Mouse (Mus musculus) embryonic stem cell, embryonic (primary cell): ENCODE data around the gene Phf11a.
"Not testable (repeated sequence)": the region's sequence is repeated elsewhere in the genome, so short reads cannot be mapped to it uniquely, and the experiment has no call there.

ENCODE experiments used
- CTCF ChIA-PET, 4 experiments: fragments of 300-600 bp in 2 of 4; fragments of 350-600 bp in 2 of 4; sonication (Branson Sonifier 250); formaldehyde crosslinking; loops; one replicate each; lab custom pipeline; 2022; ENCODE audit warnings: inconsistent platforms in 2 of 4; lab: Charles Lee
- POLR2A ChIA-PET, 4 experiments: fragments of 300-600 bp in 2 of 4; fragments of 350-600 bp in 2 of 4; sonication (Branson Sonifier 250); formaldehyde crosslinking; loops; one replicate each; lab custom pipeline; 2022; ENCODE audit warnings: antibody characterized with exemption in 4 of 4, inconsistent platforms in 1 of 4; lab: Charles Lee

Gene Phf11a

GRCm38 (mm10) chr14:59297391-59297790, at the start of gene Phf11a:
Gene Phf11a (minus strand): TSS chr14:59297522.
- CTCF ChIA-PET, POLR2A ChIA-PET: not testable (repeated sequence)

GRCm38 (mm10) chr14:59341189-59341588, 43.9 kb upstream of the Phf11a start, which contains the start of gene Phf11b:
Gene Phf11b (minus strand): TSS chr14:59341351.
- CTCF ChIA-PET, POLR2A ChIA-PET: not testable (repeated sequence)

- ChIA-PET POLR2A (no interaction called here), CTCF (no interaction called here)
These were observed 42.2 kb upstream of the Phf11a start for GRCm38 (mm10) chr14:59339541-59339940.

- CTCF ChIA-PET = interaction anchor here in 1 of 4 experiments (0.6 kb wide), 1 partner anchor 14 kb away, joined by 4 read pairs; no protein-coding TSS in a partner anchor
- POLR2A ChIA-PET = not testable (repeated sequence)
These were observed 38.7 kb upstream of the Phf11a start for GRCm38 (mm10) chr14:59336056-59336455.

DNA sequence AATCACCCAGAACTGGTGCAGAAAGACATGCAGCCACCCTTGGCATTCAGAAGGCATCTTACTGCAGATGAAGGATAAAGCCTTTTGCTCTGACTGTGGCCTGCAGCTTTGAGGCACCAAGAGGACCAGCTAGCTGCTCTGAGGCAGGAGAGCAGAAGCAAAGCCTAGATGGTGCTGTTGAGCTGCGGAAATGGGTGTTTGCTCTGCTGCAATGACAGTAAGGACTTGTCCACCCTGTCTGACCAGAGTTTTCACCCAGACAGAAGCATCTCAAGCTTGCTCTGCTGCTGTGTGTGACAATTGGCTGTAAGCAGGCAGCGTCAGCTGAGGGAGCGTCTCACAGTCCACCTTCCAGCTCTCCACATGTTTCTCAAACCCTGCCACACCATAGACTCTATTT, 33.2 kb upstream of the Phf11a start:
- POLR2A ChIA-PET = not testable (repeated sequence)
- CTCF ChIA-PET = interaction anchor here in 1 of 4 experiments (0.6 kb wide), 1 partner anchor 796 kb away, joined by 3 read pairs; no protein-coding TSS in a partner anchor

GRCm38 (mm10) chr14:59319970-59320369, 22.6 kb upstream of the Phf11a start:
- CTCF ChIA-PET, POLR2A ChIA-PET: not testable (repeated sequence)

GRCm38 (mm10) chr14:59319036-59319435, 21.7 kb upstream of the Phf11a start:
- CTCF ChIA-PET, POLR2A ChIA-PET: not testable (repeated sequence)

DNA sequence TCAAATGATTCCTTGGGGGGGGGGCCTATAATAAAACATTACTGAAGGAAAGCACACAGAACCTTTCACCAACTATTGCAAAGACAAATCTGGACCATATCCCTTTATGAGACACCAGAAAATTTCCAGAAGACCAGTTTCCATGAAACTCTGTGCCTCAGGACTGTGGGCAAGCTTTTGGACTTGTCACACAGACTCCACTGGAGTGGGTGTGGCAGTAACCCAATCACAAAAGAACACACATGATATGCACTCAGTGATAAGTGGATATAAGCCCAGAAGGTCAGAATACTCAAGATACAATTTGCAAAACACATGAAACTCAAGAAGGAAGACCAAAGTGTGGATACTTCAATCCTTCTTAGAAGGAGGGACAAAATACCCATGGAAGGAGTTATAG, 5.6 kb downstream of the Phf11a start:
- POLR2A ChIA-PET = interaction anchor here in 1 of 4 experiments (0.6 kb wide), 1 partner anchor 125 kb away, joined by 3 read pairs; no protein-coding TSS in a partner anchor
- CTCF ChIA-PET = not testable (repeated sequence)

DNA sequence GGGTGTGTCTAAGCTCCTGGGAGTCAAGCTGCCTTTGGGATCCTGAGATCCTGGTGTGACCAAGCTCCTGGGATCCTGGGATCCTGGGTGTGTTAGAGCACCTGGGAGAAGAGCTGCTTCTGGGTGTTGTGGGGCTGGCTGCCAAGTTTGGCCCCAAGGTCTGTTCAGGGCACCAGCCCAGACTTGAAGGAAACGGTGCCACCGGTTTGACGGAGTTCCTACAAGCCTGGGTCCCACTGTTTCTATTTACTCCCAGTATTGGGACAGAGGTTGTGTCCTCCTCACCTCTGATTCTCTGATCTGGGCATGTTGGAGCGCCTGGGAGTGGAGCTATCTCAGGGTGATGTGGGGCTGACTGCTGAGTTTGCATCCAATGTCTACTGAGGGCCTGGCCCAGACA, 22.4 kb downstream of the Phf11a start:
- POLR2A ChIA-PET, CTCF ChIA-PET: not testable (repeated sequence)

DNA sequence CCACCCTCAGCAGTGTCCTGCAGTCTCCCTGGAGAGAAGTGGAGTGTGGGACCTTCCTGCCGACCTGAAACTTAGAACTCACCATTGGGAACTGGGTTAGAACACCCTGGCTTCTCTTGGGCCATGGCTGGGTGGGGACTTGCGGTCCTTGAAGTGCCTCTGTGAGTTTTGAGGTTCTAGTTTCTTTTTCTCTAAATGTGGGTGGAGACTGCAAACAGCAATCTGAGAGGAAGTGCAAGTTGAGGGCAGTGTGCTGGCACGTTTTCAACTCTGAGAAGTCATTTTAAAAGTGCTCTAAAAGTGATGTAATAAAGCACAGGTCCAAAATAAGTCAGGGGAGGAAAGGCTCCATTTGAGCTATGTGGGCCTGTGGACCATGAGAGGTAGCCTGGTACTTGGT, 37.3 kb downstream of the Phf11a start, which contains the start of gene Gm6904:
Gene Gm6904, minus strand, starts transcription at position 161 of the 400 bp plus-strand sequence.
- ChIA-PET CTCF (no interaction called here), POLR2A (no interaction called here)

DNA sequence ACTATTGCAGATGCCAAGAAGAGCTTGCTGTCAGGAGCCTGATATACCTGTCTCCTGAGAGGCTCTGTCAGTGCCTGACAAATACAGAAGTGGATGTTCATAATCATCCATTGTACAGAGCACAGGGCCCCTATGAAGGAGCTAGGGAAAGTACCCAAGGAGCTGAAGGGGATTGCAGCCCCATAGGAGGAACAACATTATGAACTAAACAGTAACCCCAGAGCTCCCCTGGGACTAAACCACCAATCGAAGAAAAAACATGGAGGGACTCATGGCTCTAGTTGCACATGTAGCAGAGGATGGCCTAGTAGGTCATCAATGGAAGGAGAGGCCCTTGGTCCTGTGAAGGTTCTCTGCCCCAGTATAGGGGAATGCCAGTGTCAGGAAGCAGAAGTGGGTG, 41.5 kb downstream of the Phf11a start:
- POLR2A ChIA-PET, CTCF ChIA-PET: not testable (repeated sequence)

DNA sequence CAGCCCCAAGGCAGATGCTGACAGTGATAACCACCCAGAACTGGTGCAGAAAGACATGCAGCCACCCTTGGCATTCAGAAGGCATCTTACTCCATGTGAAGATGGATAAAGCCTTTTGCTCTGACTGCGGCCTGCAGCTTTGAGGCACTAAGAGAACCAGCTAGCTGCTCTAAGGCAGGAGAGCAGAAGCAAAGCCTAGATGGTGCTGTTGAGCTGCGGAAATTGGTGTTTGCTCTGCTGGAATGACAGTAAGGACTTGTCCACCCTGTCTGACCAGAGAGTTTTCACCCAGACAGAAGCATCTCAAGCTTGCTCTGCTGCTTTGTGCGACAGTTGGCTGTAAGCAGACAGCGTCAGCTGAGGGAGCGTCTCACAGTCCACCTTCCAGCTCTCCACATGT, 47.0 kb downstream of the Phf11a start:
- POLR2A ChIA-PET, CTCF ChIA-PET: not testable (repeated sequence)

GRCm38 (mm10) chr14:59233635-59234034, 63.7 kb downstream of the Phf11a start:
- CTCF ChIA-PET = interaction anchor here in 1 of 4 experiments (1.2 kb wide), 1 partner anchor 12 kb away, joined by 3 read pairs; no protein-coding TSS in a partner anchor
- POLR2A ChIA-PET = interaction anchor here in 1 of 4 experiments (1.0 to 1.4 kb wide), 2 partner anchors 33 to 40 kb away, joined by 3 to 4 read pairs; no protein-coding TSS in a partner anchor

- POLR2A ChIA-PET = interaction anchor here in 1 of 4 experiments (1.2 kb wide), 1 partner anchor 13 kb away, joined by 3 read pairs; no protein-coding TSS in a partner anchor
- CTCF ChIA-PET = interaction anchor here in 1 of 4 experiments (0.8 kb wide), 1 partner anchor 30 kb away, joined by 3 read pairs; no protein-coding TSS in a partner anchor
These were observed 65.3 kb downstream of the Phf11a start for GRCm38 (mm10) chr14:59232003-59232402.

DNA sequence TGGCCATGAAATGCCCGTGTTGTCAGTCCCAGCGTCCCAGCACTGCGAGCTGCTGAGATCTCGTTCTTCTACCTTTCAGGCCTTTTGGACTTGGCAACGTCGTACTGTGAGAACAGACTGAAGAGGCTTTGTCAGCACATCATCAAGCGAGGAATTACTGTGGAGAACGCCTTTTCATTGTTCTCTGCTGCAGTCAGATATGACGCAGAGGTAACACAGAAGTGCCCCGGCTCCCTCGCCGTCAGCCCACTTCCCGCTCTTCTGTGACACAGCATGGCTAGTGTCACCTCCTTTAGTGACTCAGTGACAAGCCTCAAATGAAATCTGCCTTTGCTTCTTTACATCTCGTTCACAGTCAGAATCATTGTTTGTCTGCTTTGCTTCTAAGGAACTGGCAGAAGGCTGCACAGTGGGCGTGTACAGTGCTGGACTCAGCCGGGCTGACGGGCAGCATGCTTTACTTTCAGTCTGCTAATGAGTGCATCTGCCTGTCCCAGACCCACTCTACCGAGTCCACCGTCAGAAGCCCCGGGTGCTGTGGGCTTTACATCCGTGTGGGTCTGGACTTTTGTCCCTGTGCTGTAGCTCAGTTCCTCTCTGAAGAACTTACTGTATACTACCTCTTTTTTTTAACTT, 66.9 kb downstream of the Phf11a start:
- ChIA-PET CTCF (interaction anchor here in 1 of 4 experiments (0.6 kb wide), 1 partner anchor 353 kb away, joined by 3 read pairs; no protein-coding TSS in a partner anchor), POLR2A (interaction anchor here in 3 of 4 experiments (0.6 to 1.7 kb wide), 3 partner anchors 26 to 1493 kb away, joined by 3 to 6 read pairs (median 6); partner anchors contain the start of gene Rcbtb1 (in 1 of the 3))

DNA sequence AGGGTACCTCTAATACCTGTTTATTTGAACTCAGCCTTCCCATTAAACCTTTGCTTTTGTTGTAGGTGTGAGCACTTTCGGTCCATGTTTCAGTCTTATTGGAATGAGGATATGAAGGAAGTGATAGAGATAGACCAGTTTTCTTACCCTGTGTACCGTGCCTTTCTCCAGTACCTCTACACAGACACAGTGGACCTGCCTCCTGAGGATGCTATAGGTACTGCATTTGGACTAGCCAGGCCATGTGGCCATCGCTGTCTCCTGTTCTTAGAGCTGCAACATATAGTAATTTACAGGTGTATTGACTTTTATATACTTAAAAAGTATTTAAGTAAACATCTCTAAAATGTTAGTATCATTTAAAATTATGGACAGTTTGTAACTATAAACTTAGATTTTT, 67.5 kb downstream of the Phf11a start:
- ChIA-PET POLR2A (interaction anchor here in 2 of 4 experiments (1.2 to 1.7 kb wide), 2 partner anchors 25 to 29 kb away, joined by 3 to 6 read pairs; partner anchors contain the start of gene Rcbtb1 (in 1 of the 2)), CTCF (interaction anchor here in 1 of 4 experiments (0.9 kb wide), 1 partner anchor 29 kb away, joined by 3 read pairs; no protein-coding TSS in a partner anchor)
